Mouse (Mus musculus) left cerebral cortex, adult 6 months (tissue): ENCODE measurements around the gene Fstl3. TPM values are rescaled to one million over a fixed set of nuclear protein-coding genes. Genes with fewer than 3 reads are reported as not detected.

Experiments
- long read RNA-seq, 2 experiments: library from polyadenylated mRNA; unstranded; transcript quantifications; one replicate each; pipeline ENCODE4 v2.0.0; 2019 to 2020
- polyA plus RNA-seq: library from polyadenylated mRNA; unstranded; fragments of <200 nt; fragmentation: Nextera tagmentation; gene quantifications from 2 replicates; pipeline ENCODE4 v1.2.3, GENCODE M21; 2021

The Fstl3 gene
- polyA plus RNA-seq = 1.2 and 1.8 TPM in 2 replicates
- long read RNA-seq, experiment 1, partial matches to known transcripts = 1 of 2 reads
- long read RNA-seq, experiment 1, other reads (novel, unspliced or antisense) = 0 of 2 reads
- long read RNA-seq, experiment 2, partial matches to known transcripts = 0 of 5 reads
- long read RNA-seq, experiment 2, other reads (novel, unspliced or antisense) = 2 of 5 reads

GRCm38 (mm10) chr10:79777103-79777531, at the start of gene Fstl3:
TSS of gene Fstl3 (plus strand) at chr10:79777272.

GRCm38 (mm10) chr10:79745898-79746773, 30.9 kb upstream of the Fstl3 start, which contains the start of gene Polrmt:
TSS of gene Polrmt (minus strand) at chr10:79746581.

GRCm38 (mm10) chr10:79754856-79755516, 22.1 kb upstream of the Fstl3 start, which contains the start of gene Fgf22:
TSS of gene Fgf22 (plus strand) at chr10:79755076.

GRCm38 (mm10) chr10:79766508-79767325, 10.4 kb upstream of the Fstl3 start, which contains the start of gene Rnf126:
TSS of gene Rnf126 (minus strand) at chr10:79766952.

GRCm38 (mm10) chr10:79790861-79791260, 13.8 kb downstream of the Fstl3 start, which contains the start of gene Prss57:
TSS of gene Prss57 (minus strand) at chr10:79790961.

GRCm38 (mm10) chr10:79793051-79793737, 16.1 kb downstream of the Fstl3 start, which contains the start of gene Palm:
TSS of gene Palm (plus strand) at chr10:79793572.

GRCm38 (mm10) chr10:79820782-79821181, 43.7 kb downstream of the Fstl3 start, which contains the start of gene Misp:
TSS of gene Misp (plus strand) at chr10:79820989.

Other genes starting within 250 kb of the Fstl3 start
- 6.0 and 8.3 TPM in 2 replicates for gene Plpp2, start 243.5 kb upstream of the Fstl3 start, polyA plus RNA-seq
- gene Mier2, start 222.1 kb upstream of the Fstl3 start, polyA plus RNA-seq = 23.5 and 23.7 TPM in 2 replicates
- 1.4 and 2.3 TPM in 2 replicates for gene Theg, start 189.9 kb upstream of the Fstl3 start, polyA plus RNA-seq
- 0.83 and 1.3 TPM in 2 replicates for gene C2cd4c, start 163.2 kb upstream of the Fstl3 start, polyA plus RNA-seq
- gene Shc2, start 139.4 kb upstream of the Fstl3 start, polyA plus RNA-seq = 2.0 and 14.5 TPM in 2 replicates
- 0.27 and 0.31 TPM in 2 replicates for gene Odf3l2, start 131.5 kb upstream of the Fstl3 start, polyA plus RNA-seq
- not detected in 2 replicates for gene Madcam1, start 112.7 kb upstream of the Fstl3 start, polyA plus RNA-seq
- gene Tpgs1, start 107.9 kb upstream of the Fstl3 start, polyA plus RNA-seq = 153 and 198 TPM in 2 replicates
- 20.2 and 34.0 TPM in 2 replicates for gene Cdc34, start 95.1 kb upstream of the Fstl3 start, polyA plus RNA-seq
- gene Gzmm, start 88.3 kb upstream of the Fstl3 start, polyA plus RNA-seq = 0.33 and 0.59 TPM in 2 replicates
- gene Bsg, start 72.8 kb upstream of the Fstl3 start, polyA plus RNA-seq = 1,192 and 1,209 TPM in 2 replicates
- 2.8 and 11.0 TPM in 2 replicates for gene Hcn2, start 60.6 kb upstream of the Fstl3 start, polyA plus RNA-seq
- gene Polrmt, start 30.7 kb upstream of the Fstl3 start, polyA plus RNA-seq = 16.1 and 23.3 TPM in 2 replicates
- gene Fgf22, start 22.2 kb upstream of the Fstl3 start, polyA plus RNA-seq = 5.9 and 7.2 TPM in 2 replicates
- gene Rnf126, start 10.3 kb upstream of the Fstl3 start, polyA plus RNA-seq = 8.2 and 82.8 TPM in 2 replicates
- 1.1 and 2.3 TPM in 2 replicates for gene Prss57, start 13.7 kb downstream of the Fstl3 start, polyA plus RNA-seq
- gene Palm, start 16.3 kb downstream of the Fstl3 start, polyA plus RNA-seq = 53.6 and 165 TPM in 2 replicates
- 0.13 and 0.25 TPM in 2 replicates for gene Misp, start 43.7 kb downstream of the Fstl3 start, polyA plus RNA-seq
- gene Ptbp1, start 77.2 kb downstream of the Fstl3 start, polyA plus RNA-seq = 15.2 and 16.7 TPM in 2 replicates
- 5.8 and 7.2 TPM in 2 replicates for gene Prtn3, start 97.2 kb downstream of the Fstl3 start, polyA plus RNA-seq
- gene Plppr3, start 97.4 kb downstream of the Fstl3 start, polyA plus RNA-seq = 33.9 and 47.5 TPM in 2 replicates
- not detected in 2 replicates for gene Elane, start 109.0 kb downstream of the Fstl3 start, polyA plus RNA-seq
- gene Cfd, start 113.6 kb downstream of the Fstl3 start, polyA plus RNA-seq = not detected in 2 replicates
- gene Med16, start 131.7 kb downstream of the Fstl3 start, polyA plus RNA-seq = 30.8 and 51.7 TPM in 2 replicates
- gene Gm26602, start 133.6 kb downstream of the Fstl3 start, polyA plus RNA-seq = not detected in 2 replicates
- 4.6 and 5.7 TPM in 2 replicates for gene Kiss1r, start 139.7 kb downstream of the Fstl3 start, polyA plus RNA-seq
- 220 and 307 TPM in 2 replicates for gene R3hdm4, start 143.9 kb downstream of the Fstl3 start, polyA plus RNA-seq
- 1.3 and 1.9 TPM in 2 replicates for gene Arid3a, start 149.8 kb downstream of the Fstl3 start, polyA plus RNA-seq
- gene Wdr18, start 182.9 kb downstream of the Fstl3 start, polyA plus RNA-seq = 71.4 and 97.3 TPM in 2 replicates
- gene Grin3b, start 193.4 kb downstream of the Fstl3 start, polyA plus RNA-seq = 0.11 and 0.25 TPM in 2 replicates
- gene Tmem259, start 207.1 kb downstream of the Fstl3 start, polyA plus RNA-seq = 15.5 and 16.3 TPM in 2 replicates
- gene Cnn2, start 211.3 kb downstream of the Fstl3 start, polyA plus RNA-seq = 9.0 and 11.4 TPM in 2 replicates
- 1.4 and 1.5 TPM in 2 replicates for gene Abca7, start 219.2 kb downstream of the Fstl3 start, polyA plus RNA-seq
- gene Arhgap45, start 239.4 kb downstream of the Fstl3 start, polyA plus RNA-seq = 1.1 and 1.3 TPM in 2 replicates